Mouse (Mus musculus): ENCODE data around the gene Shq1.

The Shq1 gene

GRCm38 (mm10) chr6:100529673-100530072 lies 141.3 kb downstream of the Shq1 start:
- no peak for DNase-seq (ENCODE audit: low spot score)

GRCm38 (mm10) chr6:100528556-100528955 lies 142.4 kb downstream of the Shq1 start:
- DNase-seq (ENCODE audit: low spot score), result no peak

GRCm38 (mm10) chr6:100527972-100528371 lies 143.0 kb downstream of the Shq1 start:
- no peak for DNase-seq (ENCODE audit: low spot score)

- DNase-seq (ENCODE audit: low spot score), result no peak
These were observed 143.8 kb downstream of the Shq1 start for GRCm38 (mm10) chr6:100527161-100527560.

- DNase-seq (ENCODE audit: low spot score), result no peak
These were observed 144.9 kb downstream of the Shq1 start for GRCm38 (mm10) chr6:100526066-100526465.

- no peak for DNase-seq (ENCODE audit: low spot score)
These were observed 145.5 kb downstream of the Shq1 start for GRCm38 (mm10) chr6:100525496-100525895.

- no peak for DNase-seq (ENCODE audit: low spot score)
These were observed 148.5 kb downstream of the Shq1 start for GRCm38 (mm10) chr6:100522495-100522894.

GRCm38 (mm10) chr6:100521615-100522398 lies 149.2 kb downstream of the Shq1 start:
- DNase-seq (ENCODE audit: low spot score), result no peak

- DNase-seq (ENCODE audit: low spot score), result no peak
These were observed 150.3 kb downstream of the Shq1 start for GRCm38 (mm10) chr6:100520558-100521099.

- no peak for DNase-seq (ENCODE audit: low spot score)
These were observed 151.1 kb downstream of the Shq1 start for GRCm38 (mm10) chr6:100519837-100520236.
